Mouse (Mus musculus) liver (tissue): Measurements from ENCODE around the gene Pdzd2.

Source experiments
- DNase-seq: peaks from one replicate; pipeline ENCODE4 v3.0.0-alpha.2; 2020; ENCODE audit warnings: mixed read lengths

Pdzd2 gene

GRCm38 (mm10) chr15:12468625-12469024 lies 271.1 kb downstream of the Pdzd2 start:
- no peak for DNase-seq

- no peak for DNase-seq
These were observed 274.0 kb downstream of the Pdzd2 start for GRCm38 (mm10) chr15:12465748-12466147.

- DNase-seq = no peak
These were observed 282.9 kb downstream of the Pdzd2 start for GRCm38 (mm10) chr15:12456808-12457207.

- DNase-seq = no peak
These were observed 286.4 kb downstream of the Pdzd2 start for GRCm38 (mm10) chr15:12453343-12453742.

DNA sequence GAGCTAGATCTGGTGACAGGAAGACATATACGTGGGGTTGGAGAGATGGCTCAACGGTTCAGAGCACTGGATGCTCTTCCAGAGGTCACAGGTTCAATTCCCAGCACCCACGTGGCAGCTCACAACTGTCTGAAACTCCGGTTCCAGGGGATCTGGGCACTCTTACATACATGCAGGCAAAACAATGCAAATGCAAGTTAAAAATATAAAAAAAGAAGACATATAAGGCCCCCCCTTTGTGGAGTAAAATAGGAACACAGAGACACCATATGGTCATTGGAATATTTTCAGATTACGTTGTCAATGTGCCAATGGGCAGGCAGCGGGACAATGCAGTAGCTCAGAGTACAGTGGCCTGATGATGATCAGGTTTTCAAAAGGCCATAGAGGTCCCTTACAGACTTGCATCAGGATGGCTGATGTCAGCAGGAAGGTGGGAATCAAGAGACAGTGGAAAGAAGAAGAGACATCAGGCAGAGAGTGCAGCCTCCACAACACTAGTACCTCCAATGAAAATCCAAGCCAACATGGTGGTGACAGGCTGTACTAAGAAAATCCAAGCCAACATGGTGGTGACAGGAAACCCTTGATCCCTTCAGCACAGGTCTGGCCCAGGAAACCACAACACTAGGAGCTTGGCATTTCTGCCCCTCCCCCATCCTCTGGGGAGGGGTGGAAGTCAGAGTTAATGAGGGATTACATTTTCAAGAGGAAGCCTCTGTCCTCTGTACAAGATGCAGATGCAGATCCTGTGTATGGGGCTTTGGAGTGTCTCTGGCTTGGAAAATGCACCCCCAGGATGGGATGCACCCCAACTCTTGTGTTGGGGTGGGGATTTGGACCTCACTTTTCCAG lies 287.4 kb downstream of the Pdzd2 start:
- DNase-seq = no peak

DNA sequence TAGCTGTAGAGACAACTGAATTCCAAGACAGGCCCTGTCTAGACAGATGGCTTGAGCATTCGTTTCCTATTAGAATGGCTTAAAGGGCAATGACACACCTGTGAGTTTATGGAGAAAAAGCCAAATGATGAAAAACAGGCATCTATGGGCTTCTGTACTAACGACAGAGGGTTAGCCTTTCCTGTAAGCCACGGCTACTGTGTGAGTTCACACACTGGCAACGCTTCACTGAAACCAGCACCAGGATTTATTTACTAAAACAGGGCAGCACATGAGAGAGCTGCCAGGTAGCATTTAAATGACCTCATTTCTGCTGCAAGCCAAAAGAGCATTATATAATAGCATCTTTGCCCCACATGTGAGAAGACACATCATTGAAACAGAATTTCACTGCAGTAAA lies 288.3 kb downstream of the Pdzd2 start:
- no peak for DNase-seq

GRCm38 (mm10) chr15:12450790-12451189 lies 288.9 kb downstream of the Pdzd2 start:
- no peak for DNase-seq

- no peak for DNase-seq
These were observed 290.4 kb downstream of the Pdzd2 start for GRCm38 (mm10) chr15:12449321-12449720.

DNA sequence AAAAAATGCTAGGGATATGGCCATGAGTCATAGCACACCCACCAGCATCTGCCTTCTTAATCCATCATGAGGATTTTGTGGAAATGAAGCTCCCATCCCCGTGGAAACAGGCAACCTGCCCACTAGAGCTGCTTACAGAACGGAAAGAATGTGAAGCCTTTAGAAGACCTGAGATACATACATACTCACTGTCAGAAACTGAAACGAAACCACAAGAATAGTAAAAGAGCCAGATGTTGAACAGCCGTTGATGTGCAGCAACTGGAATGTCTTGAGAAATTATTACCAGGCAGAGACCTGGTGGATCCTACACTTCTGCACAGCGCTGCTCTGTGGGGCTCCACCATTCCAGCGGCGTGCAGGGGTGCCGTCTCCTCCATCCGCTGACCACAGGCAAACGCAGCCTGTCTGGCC lies 292.7 kb downstream of the Pdzd2 start:
- no peak for DNase-seq

GRCm38 (mm10) chr15:12444551-12444950 lies 295.2 kb downstream of the Pdzd2 start:
- no peak for DNase-seq

- no peak for DNase-seq
These were observed 300.4 kb downstream of the Pdzd2 start for GRCm38 (mm10) chr15:12439351-12439751.

GRCm38 (mm10) chr15:12438691-12439090 lies 301.0 kb downstream of the Pdzd2 start:
- no peak for DNase-seq

- no peak for DNase-seq
These were observed 301.6 kb downstream of the Pdzd2 start for GRCm38 (mm10) chr15:12438081-12438480.

DNA sequence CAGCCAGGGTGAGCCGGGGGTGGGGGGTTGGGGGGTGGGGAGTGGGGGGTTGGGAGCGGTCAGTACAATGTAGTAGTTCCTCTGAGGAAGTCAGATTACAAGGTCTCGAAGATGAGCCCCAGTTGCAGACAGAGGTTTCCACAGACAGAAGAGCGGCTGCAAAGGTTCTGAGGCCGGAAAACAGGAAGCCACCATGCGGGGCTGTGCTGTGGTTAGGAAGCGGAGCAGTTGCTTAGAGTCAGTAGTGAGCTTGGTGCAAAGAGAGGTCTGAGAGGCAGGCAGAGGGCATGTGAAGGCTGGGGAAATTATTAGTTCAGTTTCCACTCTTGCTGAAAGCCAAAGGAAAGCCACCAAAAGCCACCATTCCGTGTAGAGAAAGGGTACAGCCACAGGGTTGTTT lies 303.8 kb downstream of the Pdzd2 start:
- DNase-seq = peak; percentile 31

DNA sequence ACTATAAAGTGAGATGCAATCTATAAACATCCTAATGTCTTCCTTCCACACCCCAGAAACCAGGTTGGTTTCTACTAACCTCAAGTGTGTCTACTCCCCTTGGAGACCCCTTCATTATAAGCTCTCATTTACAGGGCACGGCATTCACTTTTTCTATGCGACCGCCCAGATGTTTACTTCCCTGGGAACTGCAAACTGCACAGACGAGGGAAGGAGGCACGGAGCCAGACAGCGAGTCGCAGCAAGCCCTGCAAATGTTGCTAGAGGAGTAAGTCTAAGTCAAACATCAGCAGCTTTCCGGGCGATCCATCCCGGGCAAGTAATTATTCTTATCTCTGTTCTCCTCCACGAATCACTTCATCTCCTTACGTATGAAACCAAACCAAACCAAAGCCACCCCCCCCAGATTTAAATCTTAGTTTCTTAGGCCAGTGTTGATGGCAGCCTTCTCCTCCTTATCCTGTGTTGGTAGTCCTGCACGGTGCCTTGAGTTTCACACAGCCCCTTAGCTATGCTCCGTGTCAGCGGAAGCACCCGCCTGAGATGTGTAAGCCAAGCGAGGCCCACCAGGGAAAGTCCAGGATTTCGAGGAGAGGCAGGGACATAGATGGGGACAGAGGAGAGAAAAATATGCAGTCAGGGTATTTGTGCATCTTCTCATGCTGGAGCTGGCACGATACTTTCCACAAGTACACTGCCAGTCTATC lies 305.7 kb downstream of the Pdzd2 start:
- no peak for DNase-seq

DNA sequence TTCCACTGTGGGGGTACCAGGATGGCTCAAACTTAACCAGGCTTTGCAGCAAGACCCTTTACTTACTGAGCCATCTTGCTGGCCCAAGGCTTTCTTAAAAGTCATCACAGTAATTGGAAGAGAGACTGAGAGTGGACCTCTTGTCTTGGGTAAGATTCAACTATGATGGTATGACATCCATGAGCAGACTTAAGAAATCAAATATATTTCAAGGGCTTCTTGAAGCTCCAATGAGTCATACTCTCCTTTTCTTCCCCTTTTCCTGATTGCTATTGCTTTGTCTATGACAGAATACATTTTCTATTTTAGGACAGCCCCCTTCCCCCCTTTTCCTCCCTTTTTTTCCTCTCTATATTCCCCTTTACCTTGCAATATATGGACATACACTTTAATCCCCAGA lies 306.8 kb downstream of the Pdzd2 start:
- no peak for DNase-seq

DNA sequence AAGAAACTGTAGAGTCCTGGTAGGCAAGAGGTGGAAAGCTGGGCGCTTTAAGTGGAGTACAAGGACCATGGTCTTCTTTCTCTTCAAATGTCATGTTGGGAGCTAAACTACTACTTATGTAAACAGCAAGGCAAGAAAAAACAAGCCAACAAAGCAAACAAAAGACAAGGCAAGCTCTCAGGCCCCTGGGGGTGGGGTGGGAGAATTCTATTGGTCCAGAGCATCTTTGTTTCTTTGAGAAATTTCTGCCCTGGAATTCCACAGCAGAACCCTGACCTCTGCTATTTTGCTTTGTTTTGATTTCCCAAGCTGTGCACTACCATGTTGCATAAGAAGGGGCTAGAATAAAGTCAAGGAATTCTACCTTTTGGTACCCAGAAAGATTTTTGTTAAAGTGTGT lies 307.4 kb downstream of the Pdzd2 start:
- DNase-seq = no peak

- no peak for DNase-seq
These were observed 308.0 kb downstream of the Pdzd2 start for GRCm38 (mm10) chr15:12431684-12432083.

- no peak for DNase-seq
These were observed 308.5 kb downstream of the Pdzd2 start for GRCm38 (mm10) chr15:12431188-12431587.

- no peak for DNase-seq
These were observed 309.1 kb downstream of the Pdzd2 start for GRCm38 (mm10) chr15:12430670-12431069.

GRCm38 (mm10) chr15:12429572-12430431 lies 309.9 kb downstream of the Pdzd2 start:
- no peak for DNase-seq

DNA sequence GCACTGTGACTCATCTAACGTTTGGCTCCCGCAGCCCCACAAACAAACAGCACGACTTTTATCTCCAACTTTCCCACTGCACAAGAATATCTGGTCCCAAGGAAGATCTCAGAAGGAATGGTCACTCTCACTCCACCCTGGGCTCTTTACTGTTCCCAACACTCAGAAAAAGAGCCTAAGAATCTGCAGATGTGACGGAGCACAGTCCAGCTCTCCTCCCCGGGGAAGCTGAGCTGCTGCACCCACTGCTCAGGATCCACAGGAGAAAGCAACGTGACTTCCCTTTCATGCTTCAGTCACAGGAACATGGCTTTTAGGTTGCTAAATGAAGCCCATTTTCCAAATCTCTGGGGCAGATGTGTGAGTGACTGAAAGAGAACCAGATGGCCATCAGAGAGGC lies 311.9 kb downstream of the Pdzd2 start:
- no peak for DNase-seq

- DNase-seq = no peak
These were observed 313.4 kb downstream of the Pdzd2 start for GRCm38 (mm10) chr15:12426342-12426741.
